Mouse (Mus musculus): Measurements from ENCODE around the gene Hoxc11. TPM values are rescaled to one million over a fixed set of nuclear protein-coding genes. Genes with fewer than 3 reads are reported as not detected.

The Hoxc11 gene
- polyA plus RNA-seq, 1 experiment: 1.2 TPM

DNA sequence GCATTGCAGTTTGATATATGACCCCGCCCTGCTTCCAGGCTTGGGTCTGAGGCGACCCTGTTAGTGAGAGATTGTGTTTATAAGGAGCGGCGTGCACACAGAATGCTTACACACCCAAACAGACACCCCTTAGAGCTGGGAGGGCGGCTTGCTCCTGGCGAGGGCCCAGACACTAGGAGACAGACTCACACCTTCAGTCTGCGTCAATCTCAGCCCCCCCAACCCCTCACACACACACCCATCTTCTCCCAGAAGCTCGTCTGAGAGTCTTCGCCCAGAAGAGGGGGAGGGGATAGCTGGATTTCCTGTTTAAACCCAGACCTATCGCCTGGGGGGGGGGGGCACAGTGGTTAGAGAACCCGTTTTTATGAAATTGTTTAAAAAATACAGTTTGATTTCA, 45.7 kb downstream of the Hoxc11 start:
- Histone ChIP-seq H3K4me3 (ENCODE audit: insufficient read depth, low read length) (peak overlapping the region; percentile 41), H3K4me1 (ENCODE audit: control insufficient read depth, insufficient read depth, low read length) (no peaks in the 10 kb centered on the region), H3K27ac (ENCODE audit: insufficient read depth, low read length) (peak overlapping the region; percentile 92)
- TF ChIP-seq CTCF (IDR thresholded peaks at IDR 0.05; ENCODE audit: borderline replicate concordance, insufficient read depth, low read length): no peak
- peak; percentile 48; the same call in 1 of the 2 replicates for TF ChIP-seq POLR2A (IDR thresholded peaks at IDR 0.05; ENCODE audit: low read depth, low read length)

DNA sequence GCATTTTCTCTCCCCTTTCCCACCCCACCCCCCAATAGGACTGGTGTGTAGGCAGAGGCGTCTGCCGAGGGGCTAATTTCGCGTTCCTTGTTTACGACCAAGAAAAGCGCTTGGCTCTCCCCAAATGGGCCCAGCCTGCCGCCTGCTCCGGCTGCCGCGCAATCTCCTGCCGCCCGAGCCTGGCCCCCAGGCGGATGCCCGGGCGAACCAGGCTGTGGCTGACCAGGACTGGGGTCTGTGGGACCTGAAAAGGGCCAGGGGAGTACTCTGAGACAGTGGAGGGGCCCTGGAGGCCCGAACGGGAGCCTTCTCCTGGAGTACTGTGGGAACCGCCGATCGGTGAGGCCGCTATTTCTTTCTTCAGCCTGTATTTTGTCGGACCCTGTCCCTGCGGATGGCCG, 46.3 kb downstream of the Hoxc11 start:
- Histone ChIP-seq H3K4me1 (ENCODE audit: control insufficient read depth, insufficient read depth, low read length) (no peaks in the 10 kb centered on the region), H3K27ac (ENCODE audit: insufficient read depth, low read length) (peak overlapping the region; percentile 92), H3K4me3 (ENCODE audit: insufficient read depth, low read length) (peak overlapping the region; percentile 43)
- TF ChIP-seq POLR2A (IDR thresholded peaks at IDR 0.05; ENCODE audit: low read depth, low read length): 0 out of 2 replicates have a peak, but pooled peaks have one; percentile 19
- no peak for TF ChIP-seq CTCF (IDR thresholded peaks at IDR 0.05; ENCODE audit: borderline replicate concordance, insufficient read depth, low read length)

DNA sequence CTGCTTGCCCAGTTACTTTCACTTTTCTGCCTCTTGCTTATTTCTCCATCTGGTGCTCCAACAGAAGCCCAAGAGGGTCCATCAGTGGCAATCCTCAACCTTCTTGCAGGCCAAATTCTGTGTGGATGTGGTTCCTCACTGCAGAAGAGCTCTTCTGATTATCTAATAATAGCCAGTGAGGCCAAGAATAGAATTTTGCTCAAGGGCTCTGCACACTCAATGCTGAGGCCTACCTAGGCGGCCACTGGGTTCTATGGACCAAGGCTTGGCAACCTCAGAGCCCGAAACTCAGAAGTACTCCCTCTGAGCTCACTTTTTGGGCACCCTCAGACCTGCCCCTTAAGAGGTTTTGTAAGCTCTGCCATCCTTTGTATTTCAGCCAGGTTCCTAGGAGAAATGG, 47.1 kb downstream of the Hoxc11 start:
- no peaks in the 10 kb centered on the region; the same call in 1 of the 2 replicates for H3K4me1 ChIP-seq (ENCODE audit: control insufficient read depth, insufficient read depth, low read length)
- H3K4me3 ChIP-seq (ENCODE audit: insufficient read depth, low read length): peak overlapping the region; percentile 43
- H3K27ac ChIP-seq (ENCODE audit: insufficient read depth, low read length): peak overlapping the region; percentile 92
- TF ChIP-seq POLR2A (IDR thresholded peaks at IDR 0.05; ENCODE audit: low read depth, low read length) (0 out of 2 replicates have a peak, but pooled peaks have one; percentile 14), CTCF (IDR thresholded peaks at IDR 0.05; ENCODE audit: borderline replicate concordance, insufficient read depth, low read length) (no peak)

DNA sequence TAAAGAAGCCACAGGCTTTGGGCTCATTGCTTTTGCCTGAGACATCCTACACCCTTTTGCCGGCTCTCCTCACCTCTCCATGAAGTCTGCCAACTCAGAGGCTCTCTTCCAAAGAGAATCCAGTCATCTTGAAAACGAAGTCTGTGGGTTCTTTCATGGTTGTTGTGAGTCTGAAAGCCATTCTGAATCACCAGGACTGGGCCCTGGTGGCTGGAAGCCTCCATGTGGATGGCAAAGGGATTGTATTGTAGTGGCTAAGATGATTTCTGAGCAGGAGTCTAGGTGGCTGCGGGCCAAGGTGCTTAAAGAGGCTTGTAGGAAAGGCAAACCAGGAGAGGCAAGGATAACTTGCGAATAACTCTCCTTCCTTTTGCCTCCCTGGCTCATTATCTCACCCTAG, 47.9 kb downstream of the Hoxc11 start:
- Histone ChIP-seq H3K27ac (ENCODE audit: insufficient read depth, low read length) (peak overlapping the region; percentile 92), H3K4me3 (ENCODE audit: insufficient read depth, low read length) (0 out of 2 replicates have a peak overlapping the region, but pooled peaks have one; percentile 12), H3K4me1 (ENCODE audit: control insufficient read depth, insufficient read depth, low read length) (no peaks in the 10 kb centered on the region; the same call in 1 of the 2 replicates)
- TF ChIP-seq CTCF (IDR thresholded peaks at IDR 0.05; ENCODE audit: borderline replicate concordance, insufficient read depth, low read length) (no peak), POLR2A (IDR thresholded peaks at IDR 0.05; ENCODE audit: low read depth, low read length) (peak; percentile 8; the same call in 1 of the 2 replicates)

DNA sequence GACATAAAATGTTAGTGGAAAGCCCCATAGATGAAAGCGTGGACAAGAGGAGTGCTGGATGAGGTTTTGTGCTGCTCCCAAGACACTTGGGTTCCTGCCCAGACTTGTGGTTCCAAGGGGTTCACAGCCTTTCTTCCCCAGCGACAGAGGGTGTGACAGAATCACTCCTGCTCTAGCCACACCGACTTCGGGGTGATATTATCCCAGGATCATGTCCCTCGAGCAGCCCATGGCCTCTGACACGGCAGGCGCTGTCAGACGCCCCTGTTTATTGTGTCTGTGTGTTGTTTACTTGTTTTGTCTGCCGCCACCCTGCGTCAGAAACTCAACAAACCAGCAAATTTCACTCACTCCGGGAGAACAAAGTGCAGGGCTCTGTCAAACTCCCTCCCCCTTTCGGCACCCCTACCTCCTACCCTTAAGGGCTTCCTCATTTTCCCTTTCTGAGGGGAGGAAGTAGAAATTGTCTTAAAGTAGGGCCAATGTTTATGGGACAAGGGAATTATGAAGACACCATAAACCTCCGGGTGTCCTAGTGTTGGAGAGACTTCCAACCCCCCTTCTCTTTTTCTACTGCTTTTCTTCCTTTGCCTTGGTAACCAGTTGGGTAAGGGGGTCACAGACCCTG, 48.7 kb downstream of the Hoxc11 start:
- no peak for TF ChIP-seq CTCF (IDR thresholded peaks at IDR 0.05; ENCODE audit: borderline replicate concordance, insufficient read depth, low read length)
- TF ChIP-seq POLR2A (IDR thresholded peaks at IDR 0.05; ENCODE audit: low read depth, low read length): peak; percentile 38; the same call in 1 of the 2 replicates
- Histone ChIP-seq H3K4me3 (ENCODE audit: insufficient read depth, low read length) (peak overlapping the region; percentile 0; the same call in 1 of the 2 replicates), H3K4me1 (ENCODE audit: control insufficient read depth, insufficient read depth, low read length) (no peaks in the 10 kb centered on the region; the same call in 1 of the 2 replicates), H3K27ac (ENCODE audit: insufficient read depth, low read length) (peak overlapping the region; percentile 92)

DNA sequence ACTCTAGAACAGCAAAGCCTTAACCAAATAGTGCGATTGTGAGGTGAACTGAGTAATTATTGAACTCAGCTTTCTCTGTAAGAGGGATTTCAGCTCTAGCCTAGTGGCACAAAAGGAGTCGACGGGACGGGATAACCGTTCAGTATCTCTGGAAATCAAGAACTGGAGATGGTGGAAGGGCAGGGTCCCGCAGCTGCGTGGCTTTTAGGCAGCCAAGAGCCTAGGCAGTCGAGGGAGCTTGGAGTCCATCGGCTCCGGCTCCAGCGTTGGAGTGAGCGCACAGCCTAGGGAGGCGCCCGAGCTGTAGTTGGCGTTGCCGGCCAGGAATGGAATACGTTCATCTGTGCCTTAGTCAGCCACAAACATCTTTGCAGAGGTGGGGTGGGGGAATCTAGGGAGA, 51.1 kb downstream of the Hoxc11 start:
- Histone ChIP-seq H3K4me3 (ENCODE audit: insufficient read depth, low read length) (peak overlapping the region; percentile 21; the same call in 1 of the 2 replicates), H3K27ac (ENCODE audit: insufficient read depth, low read length) (peak overlapping the region; percentile 99), H3K4me1 (ENCODE audit: control insufficient read depth, insufficient read depth, low read length) (no peaks in the 10 kb centered on the region; the same call in 1 of the 2 replicates)
- TF ChIP-seq POLR2A (IDR thresholded peaks at IDR 0.05; ENCODE audit: low read depth, low read length): peak; percentile 54
- no peak for TF ChIP-seq CTCF (IDR thresholded peaks at IDR 0.05; ENCODE audit: borderline replicate concordance, insufficient read depth, low read length)

DNA sequence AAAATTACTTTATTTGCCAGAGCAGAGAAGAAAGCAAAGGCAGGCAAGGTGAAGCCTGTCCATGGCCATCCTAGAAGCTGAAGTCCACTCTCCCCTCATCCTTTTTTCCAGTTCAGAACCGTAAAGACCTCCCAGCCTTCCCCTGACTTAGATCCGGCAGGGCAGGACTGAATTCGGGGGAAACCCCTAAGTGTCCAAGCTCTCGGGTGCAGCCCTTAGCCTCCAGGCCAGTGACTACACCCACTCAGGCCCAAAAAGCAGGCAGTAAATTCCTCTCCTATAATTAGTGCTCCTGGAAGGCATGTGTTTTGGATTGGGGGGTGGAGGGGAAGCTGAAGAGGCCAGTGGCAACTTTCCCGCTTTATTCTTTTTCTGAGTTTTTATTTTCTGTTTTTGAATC, 51.6 kb downstream of the Hoxc11 start:
- Histone ChIP-seq H3K27ac (ENCODE audit: insufficient read depth, low read length) (peak overlapping the region; percentile 99), H3K4me1 (ENCODE audit: control insufficient read depth, insufficient read depth, low read length) (no peaks in the 10 kb centered on the region; the same call in 1 of the 2 replicates), H3K4me3 (ENCODE audit: insufficient read depth, low read length) (no peak overlapping the region; the same call in 1 of the 2 replicates)
- TF ChIP-seq CTCF (IDR thresholded peaks at IDR 0.05; ENCODE audit: borderline replicate concordance, insufficient read depth, low read length) (no peak), POLR2A (IDR thresholded peaks at IDR 0.05; ENCODE audit: low read depth, low read length) (no peak)

DNA sequence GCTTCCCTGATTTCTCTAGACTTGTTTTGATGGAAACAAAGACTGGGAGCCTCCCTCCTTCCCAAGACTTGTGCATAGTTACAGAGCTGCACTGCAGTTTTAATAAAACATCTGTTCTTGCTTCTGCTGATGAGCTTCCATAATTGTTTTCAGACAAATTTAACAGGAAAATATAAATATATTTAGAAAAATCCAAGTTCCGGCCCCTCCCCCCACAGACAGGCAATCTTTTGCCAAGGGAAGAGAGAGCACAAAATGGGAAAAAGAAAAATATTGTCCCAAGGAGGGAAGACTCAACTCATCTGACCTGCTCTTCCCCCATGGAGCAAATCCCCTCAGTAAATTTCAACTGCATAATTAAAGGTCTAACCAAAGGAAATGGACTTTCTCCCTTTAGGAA, 52.1 kb downstream of the Hoxc11 start:
- H3K4me3 ChIP-seq (ENCODE audit: insufficient read depth, low read length): no peak overlapping the region
- peak overlapping the region; percentile 99 for H3K27ac ChIP-seq (ENCODE audit: insufficient read depth, low read length)
- TF ChIP-seq CTCF (IDR thresholded peaks at IDR 0.05; ENCODE audit: borderline replicate concordance, insufficient read depth, low read length) (no peak), POLR2A (IDR thresholded peaks at IDR 0.05; ENCODE audit: low read depth, low read length) (no peak)
- H3K4me1 ChIP-seq (ENCODE audit: control insufficient read depth, insufficient read depth, low read length): no peaks in the 10 kb centered on the region; the same call in 1 of the 2 replicates

Other genes with a start within 250 kb of the Hoxc11 start
- 35.0 and 44.0 TPM in 2 replicates for gene Calcoco1, start 232.2 kb upstream of the Hoxc11 start, polyA plus RNA-seq (2011; ENCODE audit: insufficient read length, low read depth, missing spikeins)
- gene Hoxc13, start 33.3 kb upstream of the Hoxc11 start, polyA plus RNA-seq (2011; ENCODE audit: insufficient read length, low read depth, missing spikeins): 0.21 TPM in 1 of 2 replicates, not detected in the other
- gene Hoxc12, start 17.7 kb upstream of the Hoxc11 start, polyA plus RNA-seq (2011; ENCODE audit: insufficient read length, low read depth, missing spikeins): not detected in 2 replicates
- 7.3 and 16.6 TPM in 2 replicates for gene Hoxc10, start 12.4 kb downstream of the Hoxc11 start, polyA plus RNA-seq (2011; ENCODE audit: insufficient read length, low read depth, missing spikeins)
- gene Hoxc5, start 13.0 kb downstream of the Hoxc11 start, polyA plus RNA-seq (2011; ENCODE audit: insufficient read length, low read depth, missing spikeins): 7.6 and 11.0 TPM in 2 replicates
- gene Hoxc9, start 22.0 kb downstream of the Hoxc11 start, polyA plus RNA-seq (2011; ENCODE audit: insufficient read length, low read depth, missing spikeins): 4.9 and 6.2 TPM in 2 replicates
- gene Hoxc8, start 36.2 kb downstream of the Hoxc11 start, polyA plus RNA-seq (2011; ENCODE audit: insufficient read length, low read depth, missing spikeins): 28.5 and 45.5 TPM in 2 replicates
- gene Hoxc6, start 43.8 kb downstream of the Hoxc11 start, polyA plus RNA-seq (2011; ENCODE audit: insufficient read length, low read depth, missing spikeins): 42.6 and 61.8 TPM in 2 replicates
- gene Hoxc4, start 64.5 kb downstream of the Hoxc11 start, polyA plus RNA-seq (2011; ENCODE audit: insufficient read length, low read depth, missing spikeins): 12.5 and 12.6 TPM in 2 replicates
- gene Smug1, start 212.7 kb downstream of the Hoxc11 start, polyA plus RNA-seq (2011; ENCODE audit: insufficient read length, low read depth, missing spikeins): 10.4 and 11.0 TPM in 2 replicates

Measured in embryonic fibroblast, embryonic 13.5 days (primary cell).